Mouse (Mus musculus) midbrain, postnatal 0 days (tissue): ENCODE results near the gene Oxtr. TPM values are rescaled to one million over a fixed set of nuclear protein-coding genes. Genes with fewer than 3 reads are reported as not detected.

Experiments used
- ATAC-seq: fragments of 200-750 bp; cut with Nextera tagmentation; 2 replicates; pipeline ENCODE4 v1.8.0; 2017; ENCODE audit warnings: moderate number of reproducible peaks, mild to moderate bottlenecking, moderate TSS enrichment, moderate library complexity; ENCODE audit not compliant: low FRiP score
- DNase-seq: peaks from one replicate; pipeline ENCODE4 v3.0.0-alpha.2; 2015; ENCODE audit warnings: low spot score
- H3K27ac ChIP-seq: fragments of 300-500 bp; sonication (generic); 2 replicates; pipeline ENCODE4 v1.5.1; 2014; ENCODE audit warnings: low read depth, mild to moderate bottlenecking, low read length, mixed read lengths
- H3K27me3 ChIP-seq: fragments of 300-500 bp; sonication (generic); 2 replicates; pipeline ENCODE4 v1.6.1; 2014; ENCODE audit warnings: low read length, control low read depth, mixed read lengths; ENCODE audit not compliant: insufficient read depth
- H3K36me3 ChIP-seq: fragments of 300-500 bp; sonication (generic); 2 replicates; pipeline ENCODE4 v1.6.1; 2014; ENCODE audit warnings: low read length, control low read depth, mixed read lengths; ENCODE audit not compliant: insufficient read depth
- H3K4me1 ChIP-seq: fragments of 300-500 bp; sonication (generic); 2 replicates; pipeline ENCODE4 v1.6.1; 2014; ENCODE audit warnings: mild to moderate bottlenecking, control low read depth, antibody characterized with exemption, low read length, mixed read lengths; ENCODE audit not compliant: insufficient read depth
- H3K4me2 ChIP-seq: fragments of 300-500 bp; sonication (generic); 2 replicates; pipeline ENCODE4 v1.6.1; 2014; ENCODE audit warnings: low read depth, mild to moderate bottlenecking, low read length, mixed read lengths; ENCODE audit not compliant: poor library complexity, severe bottlenecking
- H3K4me3 ChIP-seq: fragments of 300-500 bp; sonication (generic); 2 replicates; pipeline ENCODE4 v1.5.1; 2014; ENCODE audit warnings: low read depth, mild to moderate bottlenecking, low read length, moderate library complexity
- H3K9ac ChIP-seq: fragments of 300-500 bp; sonication (generic); replicated peaks from 2 replicates; pipeline ENCODE4 v1.6.1; 2014; ENCODE audit warnings: mild to moderate bottlenecking, low read length, moderate library complexity, mixed read lengths; ENCODE audit not compliant: poor library complexity, severe bottlenecking
- H3K9me3 ChIP-seq: fragments of 300-500 bp; sonication (generic); 2 replicates; pipeline ENCODE4 v1.6.1; 2016; ENCODE audit warnings: low read length, control low read depth
- CTCF ChIP-seq: IDR thresholded peaks from 2 replicates; pipeline ENCODE4 v1.5.1; 2016; ENCODE audit warnings: antibody characterized with exemption, mild to moderate bottlenecking
- WGBS: fragments of 180-500 bp; shearing (Covaris S2); extraction: QIAGEN DNeasy Blood & Tissue Kit; methylation state at CpG from one replicate; pipeline ENCODE4 v1.1.7; 2014; 5-methylcytosine and 5-hydroxymethylcytosine counted together
- polyA plus RNA-seq: library from polyadenylated mRNA; unstranded; fragments of >200 nt; fragmentation: Nextera tagmentation; extraction: Ambion mirVana; gene quantifications from 2 replicates; pipeline ENCODE4 v1.2.1, GENCODE M21; 2015
- total RNA-seq: library from RNA; depleted of rRNA; stranded (reverse); fragments of >200 nt; gene quantifications from 2 replicates; pipeline ENCODE4 v1.2.3, GENCODE M21; 2014

Oxtr gene
- total and polyA plus RNA-seq, 2 experiments from 2014 or later = 2.9 to 4.9 TPM

- no peak overlapping the region for H3K27ac ChIP-seq
- ATAC-seq (no peak), DNase-seq (no peak)
- no peak overlapping the region for H3K9ac ChIP-seq
- peaks cover 5% of the 10 kb centered on the region for H3K4me1 ChIP-seq
- no peaks in the 10 kb centered on the region for H3K9me3 ChIP-seq
- no peaks in the 10 kb centered on the region for H3K36me3 ChIP-seq
- WGBS = 86% methylated on average over 6 of the region's 6 CpGs
- H3K4me2 ChIP-seq = no peak overlapping the region
- H3K27me3 ChIP-seq = peaks cover 35% of the 10 kb centered on the region
- no peak for TF ChIP-seq CTCF
- no peak overlapping the region for H3K4me3 ChIP-seq
Measured at GRCm38 (mm10) chr6:112492656-112493055, 2.9 kb upstream of the Oxtr start.

GRCm38 (mm10) chr6:112491521-112491920, 1.8 kb upstream of the Oxtr start:
- WGBS = 70% methylated on average over 8 of the region's 8 CpGs
- ATAC-seq (no peak), DNase-seq (no peak)
- H3K36me3 ChIP-seq = no peaks in the 10 kb centered on the region
- peaks cover 5% of the 10 kb centered on the region for H3K4me1 ChIP-seq
- H3K27ac ChIP-seq = no peak overlapping the region
- H3K27me3 ChIP-seq = peaks cover 38% of the 10 kb centered on the region
- no peak for TF ChIP-seq CTCF
- no peaks in the 10 kb centered on the region for H3K9me3 ChIP-seq
- no peak overlapping the region for H3K4me2 ChIP-seq
- no peak overlapping the region for H3K4me3 ChIP-seq
- no peak overlapping the region for H3K9ac ChIP-seq

DNA sequence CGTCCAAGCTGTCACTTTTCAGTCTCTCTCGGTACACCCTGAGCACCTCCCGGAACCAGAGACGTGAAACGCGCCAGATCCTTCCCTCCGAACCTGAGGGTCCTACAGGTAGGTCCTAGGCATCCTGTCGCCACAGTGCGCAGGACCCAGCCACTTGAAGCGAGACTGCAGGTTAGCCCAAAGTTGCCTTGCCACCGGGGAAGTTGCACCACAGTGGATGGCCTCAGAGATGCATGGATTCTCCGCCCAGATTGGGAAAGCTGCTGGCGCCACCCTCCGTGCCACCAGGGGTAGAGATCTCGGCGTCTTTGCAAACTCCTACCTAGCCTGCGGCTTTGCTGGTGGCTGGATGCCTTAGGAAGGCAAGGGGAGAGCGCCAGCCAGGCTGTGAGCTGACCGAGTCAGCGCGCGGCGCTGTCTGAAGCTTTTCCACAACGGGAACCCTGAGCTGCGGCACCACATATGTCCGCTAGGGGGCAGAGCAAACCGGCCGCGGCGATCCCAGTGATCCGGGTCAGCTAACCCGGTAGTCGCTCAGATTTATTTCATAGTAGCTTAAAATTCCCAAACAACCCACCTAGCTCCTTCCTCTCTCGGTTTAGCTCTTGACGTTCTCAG, 991 bp upstream of the Oxtr start:
- ATAC-seq = peak; percentile 61
- peak; percentile 95 for TF ChIP-seq CTCF
- Histone ChIP-seq H3K4me1 (peaks cover 5% of the 10 kb centered on the region), H3K27me3 (peaks cover 38% of the 10 kb centered on the region), H3K4me2 (peak overlapping the region; percentile 69), H3K36me3 (no peaks in the 10 kb centered on the region), H3K4me3 (peak overlapping the region; percentile 33), H3K9ac (no peak overlapping the region), H3K9me3 (no peaks in the 10 kb centered on the region), H3K27ac (no peak overlapping the region)
- DNase-seq = peak; percentile 85
- WGBS = 2% methylated on average over 35 of the region's 35 CpGs

- Histone ChIP-seq H3K36me3 (no peaks in the 10 kb centered on the region), H3K9ac (peak overlapping the region; percentile 33; the same call in 1 of the 2 replicates), H3K27me3 (peaks cover 38% of the 10 kb centered on the region), H3K4me1 (peaks cover 5% of the 10 kb centered on the region), H3K27ac (no peak overlapping the region), H3K9me3 (no peaks in the 10 kb centered on the region), H3K4me2 (peak overlapping the region; percentile 69), H3K4me3 (peak overlapping the region; percentile 38)
- peak; percentile 44 for TF ChIP-seq CTCF
- peak; percentile 14 for DNase-seq
- WGBS = 3% methylated on average over 68 of the region's 72 CpGs
- ATAC-seq = peak; percentile 45
Measured at GRCm38 (mm10) chr6:112489181-112489909, 398 bp downstream of the Oxtr start.

DNA sequence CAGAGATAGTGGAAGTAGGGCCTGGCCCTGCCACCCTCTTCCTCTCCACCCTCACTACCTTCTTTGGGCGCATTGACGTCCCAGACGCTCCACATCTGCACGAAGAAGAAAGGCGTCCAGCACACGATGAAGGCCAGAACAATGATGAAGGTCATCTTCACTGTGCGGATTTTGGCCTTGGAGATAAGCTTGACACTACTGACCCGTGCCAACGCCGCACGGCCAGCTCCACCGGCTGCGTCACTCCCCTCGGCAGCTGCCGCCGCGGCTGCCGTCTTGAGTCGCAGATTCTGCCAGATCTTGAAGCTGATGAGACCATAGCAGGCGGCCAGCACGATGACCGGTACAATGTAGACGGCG, 942 bp downstream of the Oxtr start:
- ATAC-seq (no peak), DNase-seq (peak; percentile 46)
- H3K27me3 ChIP-seq = peaks cover 38% of the 10 kb centered on the region
- no peaks in the 10 kb centered on the region for H3K9me3 ChIP-seq
- no peak for TF ChIP-seq CTCF
- H3K4me3 ChIP-seq = peak overlapping the region; percentile 38
- peak overlapping the region; percentile 69 for H3K4me2 ChIP-seq
- peak overlapping the region; percentile 33; the same call in 1 of the 2 replicates for H3K9ac ChIP-seq
- WGBS = 34% methylated on average over 24 of the region's 24 CpGs
- no peaks in the 10 kb centered on the region for H3K36me3 ChIP-seq
- peaks cover 5% of the 10 kb centered on the region for H3K4me1 ChIP-seq
- no peak overlapping the region for H3K27ac ChIP-seq

- no peak for DNase-seq
- no peak for ATAC-seq
- WGBS = 82% methylated on average over 5 of the region's 5 CpGs
- Histone ChIP-seq H3K36me3 (no peaks in the 10 kb centered on the region), H3K4me3 (no peak overlapping the region), H3K27me3 (peaks cover 38% of the 10 kb centered on the region), H3K27ac (no peak overlapping the region), H3K4me2 (no peak overlapping the region), H3K4me1 (peaks cover 5% of the 10 kb centered on the region), H3K9ac (no peak overlapping the region), H3K9me3 (no peaks in the 10 kb centered on the region)
- TF ChIP-seq CTCF = no peak
Measured at GRCm38 (mm10) chr6:112487993-112488392, 1.8 kb downstream of the Oxtr start.
